Mouse (Mus musculus) E14TG2a.4 (cell line): ENCODE data around the gene Rcc1.
A peak's percentile ranks its signal among the peaks of the same experiment; 100 is the strongest.

Experiments
- H3K27me3 ChIP-seq: 2 replicates; pipeline ENCODE4 v1.6.1; 2014; ENCODE audit warnings: low read length, control low read depth; ENCODE audit not compliant: insufficient read depth
- H3K36me3 ChIP-seq: 2 replicates; pipeline ENCODE4 v1.6.1; 2014; ENCODE audit warnings: low read length, control low read depth; ENCODE audit not compliant: insufficient read depth
- H3K4me1 ChIP-seq: replicated peaks from 2 replicates; pipeline ENCODE4 v1.6.1; 2014; ENCODE audit warnings: low read depth, low read length, control low read depth
- H3K4me3 ChIP-seq: replicated peaks from 2 replicates; pipeline ENCODE4 v1.5.1; 2014; ENCODE audit warnings: mild to moderate bottlenecking, low read length
- H3K9me3 ChIP-seq: 2 replicates; pipeline ENCODE4 v1.6.1; 2014; ENCODE audit warnings: low read length, control low read depth
- CTCF ChIP-seq: conservative IDR thresholded peaks from 2 replicates; pipeline ENCODE4 v1.5.1; 2014; ENCODE audit warnings: low read length
- NANOG ChIP-seq: IDR thresholded peaks from 2 replicates; pipeline ENCODE4 v1.6.1; 2014; ENCODE audit warnings: borderline replicate concordance, low read length, mixed read lengths
- POU5F1 ChIP-seq: IDR thresholded peaks from 2 replicates; pipeline ENCODE4 v1.6.1; 2014; ENCODE audit warnings: low read length, borderline replicate concordance

The Rcc1 gene

GRCm38 (mm10) chr4:132350854-132351253 is 2.6 kb downstream of the Rcc1 start:
- Histone ChIP-seq H3K36me3 (peaks cover 43% of the 10 kb centered on the region), H3K27me3 (no peaks in the 10 kb centered on the region), H3K4me1 (peaks cover 50% of the 10 kb centered on the region), H3K9me3 (no peaks in the 10 kb centered on the region), H3K4me3 (no peak overlapping the region)
- TF ChIP-seq CTCF (no peak), POU5F1 (no peak), NANOG (no peak; the same call in 1 of the 2 replicates)

- TF ChIP-seq NANOG, result no peak
- TF ChIP-seq CTCF, result no peak; the same call in 1 of the 2 replicates
- TF ChIP-seq POU5F1, result no peak
- H3K9me3 ChIP-seq, result no peaks in the 10 kb centered on the region
- H3K36me3 ChIP-seq, result peaks cover 43% of the 10 kb centered on the region
- H3K4me1 ChIP-seq, result peaks cover 46% of the 10 kb centered on the region
- H3K4me3 ChIP-seq, result no peak overlapping the region
- H3K27me3 ChIP-seq, result no peaks in the 10 kb centered on the region
Observed at GRCm38 (mm10) chr4:132350123-132350740, 3.2 kb downstream of the Rcc1 start.

- H3K36me3 ChIP-seq, result peaks cover 43% of the 10 kb centered on the region
- no peaks in the 10 kb centered on the region for H3K9me3 ChIP-seq
- peaks cover 46% of the 10 kb centered on the region for H3K4me1 ChIP-seq
- H3K4me3 ChIP-seq, result no peak overlapping the region
- TF ChIP-seq CTCF (peak; percentile 15; the same call in 1 of the 2 replicates), NANOG (no peak)
- H3K27me3 ChIP-seq, result no peaks in the 10 kb centered on the region
Observed at GRCm38 (mm10) chr4:132349495-132350122, 3.8 kb downstream of the Rcc1 start.

- H3K4me3 ChIP-seq, result no peak overlapping the region
- peak; percentile 11; the same call in 1 of the 2 replicates for TF ChIP-seq CTCF
- TF ChIP-seq NANOG, result no peak
- TF ChIP-seq POU5F1, result no peak
- no peaks in the 10 kb centered on the region for H3K27me3 ChIP-seq
- peaks cover 50% of the 10 kb centered on the region for H3K36me3 ChIP-seq
- no peaks in the 10 kb centered on the region for H3K9me3 ChIP-seq
- peaks cover 67% of the 10 kb centered on the region for H3K4me1 ChIP-seq
Observed at GRCm38 (mm10) chr4:132346661-132347060, 6.7 kb downstream of the Rcc1 start.

- peaks cover 71% of the 10 kb centered on the region for H3K4me1 ChIP-seq
- no peak overlapping the region for H3K4me3 ChIP-seq
- H3K36me3 ChIP-seq, result peaks cover 50% of the 10 kb centered on the region
- H3K27me3 ChIP-seq, result no peaks in the 10 kb centered on the region
- no peaks in the 10 kb centered on the region for H3K9me3 ChIP-seq
- TF ChIP-seq CTCF (no peak), POU5F1 (no peak), NANOG (no peak)
Observed at GRCm38 (mm10) chr4:132346261-132346660, 7.1 kb downstream of the Rcc1 start.

- Histone ChIP-seq H3K9me3 (no peaks in the 10 kb centered on the region), H3K4me1 (peaks cover 74% of the 10 kb centered on the region), H3K4me3 (peak overlapping the region; percentile 92), H3K27me3 (no peaks in the 10 kb centered on the region), H3K36me3 (peaks cover 50% of the 10 kb centered on the region)
- TF ChIP-seq CTCF, result no peak
- no peak for TF ChIP-seq NANOG
- TF ChIP-seq POU5F1, result no peak
Observed at GRCm38 (mm10) chr4:132345843-132346212, 7.6 kb downstream of the Rcc1 start.

- H3K4me1 ChIP-seq, result peaks cover 80% of the 10 kb centered on the region
- TF ChIP-seq CTCF (peak; percentile 72), NANOG (no peak)
- no peaks in the 10 kb centered on the region for H3K9me3 ChIP-seq
- peak overlapping the region; percentile 92 for H3K4me3 ChIP-seq
- peaks cover 50% of the 10 kb centered on the region for H3K36me3 ChIP-seq
- H3K27me3 ChIP-seq, result no peaks in the 10 kb centered on the region
Observed at GRCm38 (mm10) chr4:132345135-132345842, 8.1 kb downstream of the Rcc1 start.

GRCm38 (mm10) chr4:132344403-132345134 is 8.8 kb downstream of the Rcc1 start:
- Histone ChIP-seq H3K9me3 (no peaks in the 10 kb centered on the region), H3K4me1 (peaks cover 83% of the 10 kb centered on the region), H3K4me3 (peak overlapping the region; percentile 92), H3K27me3 (no peaks in the 10 kb centered on the region), H3K36me3 (peaks cover 56% of the 10 kb centered on the region)
- no peak for TF ChIP-seq POU5F1
- no peak for TF ChIP-seq CTCF
- no peak for TF ChIP-seq NANOG
